Mouse (Mus musculus) lung, embryonic 16.5 days (tissue): Measurements from ENCODE around the gene Recql5. TPM values are rescaled to one million over a fixed set of nuclear protein-coding genes. Genes with fewer than 3 reads are reported as not detected.

ENCODE experiments used
- ATAC-seq: fragments of 200-750 bp; cut with Nextera tagmentation; 2 replicates; pipeline ENCODE4 v1.8.0; 2017; ENCODE audit warnings: low read depth, mild to moderate bottlenecking, moderate library complexity
- H3K27ac ChIP-seq: fragments of 300-500 bp; sonication (generic); 2 replicates; pipeline ENCODE4 v1.5.1; 2014; ENCODE audit warnings: mild to moderate bottlenecking, control low read depth, low read length
- H3K27me3 ChIP-seq: fragments of 300-500 bp; sonication (generic); 2 replicates; pipeline ENCODE4 v1.6.1; 2014; ENCODE audit warnings: low read depth, low read length, mixed read lengths; ENCODE audit not compliant: control insufficient read depth, insufficient read depth
- H3K36me3 ChIP-seq: fragments of 300-500 bp; sonication (generic); 2 replicates; pipeline ENCODE4 v1.6.1; 2014; ENCODE audit warnings: low read length; ENCODE audit not compliant: control insufficient read depth, insufficient read depth
- H3K4me1 ChIP-seq: fragments of 300-500 bp; sonication (generic); replicated peaks from 2 replicates; pipeline ENCODE4 v1.6.1; 2014; ENCODE audit warnings: low read length, mixed read lengths; ENCODE audit not compliant: control insufficient read depth, insufficient read depth
- H3K4me2 ChIP-seq: fragments of 300-500 bp; sonication (generic); 2 replicates; pipeline ENCODE4 v1.6.1; 2014; ENCODE audit warnings: low read depth, low read length, control low read depth
- H3K4me3 ChIP-seq: fragments of 300-500 bp; sonication (generic); 2 replicates; pipeline ENCODE4 v1.5.1; 2014; ENCODE audit warnings: mild to moderate bottlenecking, low read length, control low read depth
- H3K9ac ChIP-seq: fragments of 300-500 bp; sonication (generic); 2 replicates; pipeline ENCODE4 v1.6.1; 2014; ENCODE audit warnings: low read length, control low read depth
- H3K9me3 ChIP-seq: fragments of 300-500 bp; sonication (generic); 2 replicates; pipeline ENCODE4 v1.6.1; 2016; ENCODE audit warnings: low read length; ENCODE audit not compliant: control insufficient read depth
- WGBS: fragments of 180-500 bp; shearing (Covaris S2); extraction: QIAGEN DNeasy Blood & Tissue Kit; methylation state at CpG from one replicate; pipeline ENCODE4 v1.1.7; 2014; 5-methylcytosine and 5-hydroxymethylcytosine counted together
- polyA plus RNA-seq: library from polyadenylated mRNA; unstranded; fragments of >200 nt; fragmentation: Nextera tagmentation; extraction: Ambion mirVana; gene quantifications from 2 replicates; pipeline ENCODE4 v1.2.1, GENCODE M21; 2015

Recql5 gene
- polyA plus RNA-seq, 1 experiment from 2014 or later = 25.7 TPM

GRCm38 (mm10) chr11:115904956-115905790 lies 28.1 kb downstream of the Recql5 start:
- Histone ChIP-seq H3K27ac (peak overlapping the region; percentile 64), H3K9ac (peak overlapping the region; percentile 21; the same call in 1 of the 2 replicates), H3K36me3 (no peaks in the 10 kb centered on the region), H3K4me3 (no peak overlapping the region), H3K9me3 (no peaks in the 10 kb centered on the region), H3K27me3 (no peaks in the 10 kb centered on the region), H3K4me2 (no peak overlapping the region), H3K4me1 (peaks cover 57% of the 10 kb centered on the region)
- WGBS = 45% methylated on average over 16 of the region's 16 CpGs
- ATAC-seq = peak; percentile 48

DNA sequence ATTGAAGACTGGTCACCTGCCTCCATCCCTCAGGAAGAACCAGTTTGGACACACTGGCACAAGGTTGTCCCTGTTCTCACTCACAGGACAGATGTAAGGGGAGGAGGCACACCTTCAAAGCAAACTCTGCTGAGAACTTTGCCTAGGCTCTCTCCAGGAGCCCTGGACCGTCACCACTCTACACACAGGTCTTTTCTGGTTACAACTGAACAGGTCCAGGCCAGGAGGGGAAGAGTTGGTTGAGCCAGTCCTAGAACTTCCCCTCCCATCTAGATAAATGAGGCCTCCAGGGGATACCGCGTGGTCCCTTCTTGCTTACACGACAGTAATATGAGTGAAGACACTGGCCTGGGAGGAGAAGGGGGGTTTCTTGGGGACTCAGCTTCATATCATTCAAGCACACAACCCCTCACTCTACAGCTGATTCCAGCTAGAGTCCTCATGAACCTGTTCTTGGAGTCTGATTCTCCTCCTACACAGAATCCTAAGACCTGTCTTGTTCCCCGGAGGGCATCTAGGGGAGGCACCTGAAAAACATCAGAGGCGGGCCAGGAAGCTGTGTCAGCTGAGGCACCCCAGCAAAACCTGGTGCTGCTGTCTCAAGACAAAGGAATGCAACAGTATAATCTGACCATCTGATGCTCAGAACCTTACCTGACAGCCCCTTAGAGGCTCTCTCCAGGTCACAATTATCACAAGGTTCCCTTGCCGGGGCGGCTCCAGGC lies 28.9 kb downstream of the Recql5 start:
- H3K27me3 ChIP-seq = no peaks in the 10 kb centered on the region
- H3K9me3 ChIP-seq = no peaks in the 10 kb centered on the region
- no peak overlapping the region for H3K9ac ChIP-seq
- no peak for ATAC-seq
- H3K36me3 ChIP-seq = no peaks in the 10 kb centered on the region
- WGBS = 59% methylated on average over 8 of the region's 8 CpGs
- no peak overlapping the region for H3K4me3 ChIP-seq
- H3K4me1 ChIP-seq = peaks cover 65% of the 10 kb centered on the region
- no peak overlapping the region for H3K4me2 ChIP-seq
- peak overlapping the region; percentile 64 for H3K27ac ChIP-seq

- no peak overlapping the region for H3K9ac ChIP-seq
- H3K27me3 ChIP-seq = no peaks in the 10 kb centered on the region
- ATAC-seq = peak; percentile 60
- H3K4me1 ChIP-seq = peaks cover 65% of the 10 kb centered on the region
- no peak overlapping the region for H3K4me2 ChIP-seq
- no peaks in the 10 kb centered on the region for H3K9me3 ChIP-seq
- 41% methylated on average over 11 of the region's 11 CpGs for WGBS
- no peaks in the 10 kb centered on the region for H3K36me3 ChIP-seq
- H3K27ac ChIP-seq = peak overlapping the region; percentile 64
- no peak overlapping the region for H3K4me3 ChIP-seq
Observed at GRCm38 (mm10) chr11:115903384-115904230, 29.7 kb downstream of the Recql5 start.

DNA sequence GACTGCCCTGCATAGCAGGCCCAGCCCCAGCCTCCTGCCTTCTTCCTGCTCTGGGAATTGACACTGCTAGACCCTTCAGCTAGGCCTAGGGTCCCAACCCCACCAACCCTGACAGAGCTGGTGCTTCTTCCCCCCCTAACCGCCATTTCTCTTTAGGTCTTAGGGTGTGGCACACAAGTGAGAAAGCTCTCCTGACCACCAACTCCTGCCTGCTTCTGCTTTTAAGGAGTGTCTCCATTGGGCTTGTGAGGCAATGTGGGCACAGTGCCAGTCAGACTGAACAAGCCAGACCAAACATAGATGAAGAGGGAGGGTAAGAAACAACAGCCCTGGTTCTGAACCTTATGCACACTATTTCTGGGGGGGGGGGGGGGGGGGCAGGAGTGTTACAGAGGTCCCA lies 30.4 kb downstream of the Recql5 start:
- 53% methylated on average over 1 of the region's 1 CpGs for WGBS
- peak overlapping the region; percentile 82 for H3K27ac ChIP-seq
- H3K4me3 ChIP-seq = no peak overlapping the region
- peaks cover 65% of the 10 kb centered on the region for H3K4me1 ChIP-seq
- no peaks in the 10 kb centered on the region for H3K36me3 ChIP-seq
- no peak overlapping the region for H3K4me2 ChIP-seq
- no peak for ATAC-seq
- H3K27me3 ChIP-seq = no peaks in the 10 kb centered on the region
- H3K9ac ChIP-seq = no peak overlapping the region
- H3K9me3 ChIP-seq = no peaks in the 10 kb centered on the region

DNA sequence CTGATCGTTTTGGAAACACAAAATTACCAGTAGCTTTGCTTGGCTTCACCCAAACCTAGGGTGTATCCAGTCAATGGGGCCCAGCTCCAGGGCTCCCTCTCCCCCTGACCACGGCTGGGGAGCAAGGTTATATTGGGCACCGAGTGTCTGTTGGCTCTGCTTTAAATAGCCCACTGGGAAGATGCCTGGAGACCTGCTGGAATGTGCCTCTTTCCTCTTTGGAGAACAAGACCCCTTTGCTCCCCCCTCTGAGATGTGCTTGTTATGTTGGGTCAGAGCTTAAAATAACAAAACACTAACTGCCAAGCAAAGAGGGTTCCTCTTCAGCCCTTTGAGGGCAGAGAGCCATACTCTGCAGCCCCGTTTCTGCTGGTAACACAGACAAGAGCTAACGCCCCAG lies 31.1 kb downstream of the Recql5 start:
- Histone ChIP-seq H3K36me3 (no peaks in the 10 kb centered on the region), H3K27ac (peak overlapping the region; percentile 82), H3K4me2 (no peak overlapping the region), H3K27me3 (no peaks in the 10 kb centered on the region), H3K9me3 (no peaks in the 10 kb centered on the region), H3K4me3 (no peak overlapping the region), H3K4me1 (peaks cover 65% of the 10 kb centered on the region), H3K9ac (no peak overlapping the region)
- no peak for ATAC-seq
- 71% methylated on average over 5 of the region's 5 CpGs for WGBS

GRCm38 (mm10) chr11:115901338-115902161 lies 31.7 kb downstream of the Recql5 start:
- Histone ChIP-seq H3K4me2 (peak overlapping the region; percentile 8; the same call in 1 of the 2 replicates), H3K4me3 (no peak overlapping the region), H3K36me3 (no peaks in the 10 kb centered on the region; the same call in 1 of the 2 replicates), H3K9me3 (no peaks in the 10 kb centered on the region), H3K27me3 (no peaks in the 10 kb centered on the region), H3K4me1 (peaks cover 65% of the 10 kb centered on the region), H3K9ac (0 out of 2 replicates have a peak overlapping the region, but pooled peaks have one; percentile 29), H3K27ac (0 out of 2 replicates have a peak overlapping the region, but pooled peaks have one; percentile 8)
- WGBS = 81% methylated on average over 9 of the region's 9 CpGs
- no peak for ATAC-seq

- Histone ChIP-seq H3K4me2 (peak overlapping the region; percentile 6; the same call in 1 of the 2 replicates), H3K4me1 (peaks cover 60% of the 10 kb centered on the region), H3K9me3 (no peaks in the 10 kb centered on the region), H3K27me3 (no peaks in the 10 kb centered on the region), H3K4me3 (peak overlapping the region; percentile 12; the same call in 1 of the 2 replicates), H3K36me3 (no peaks in the 10 kb centered on the region; the same call in 1 of the 2 replicates), H3K27ac (no peak overlapping the region), H3K9ac (peak overlapping the region; percentile 10; the same call in 1 of the 2 replicates)
- 67% methylated on average over 8 of the region's 8 CpGs for WGBS
- no peak for ATAC-seq
Observed at GRCm38 (mm10) chr11:115900561-115901337, 32.5 kb downstream of the Recql5 start.
